Mouse (Mus musculus) forebrain, postnatal 0 days (tissue): ENCODE measurements around the gene Taok2. TPM values are rescaled to one million over a fixed set of nuclear protein-coding genes. Genes with fewer than 3 reads are reported as not detected.
A peak's percentile ranks its signal among the peaks of the same experiment; 100 is the strongest.

Source experiments
- ATAC-seq: fragments of 200-750 bp; cut with Nextera tagmentation; 2 replicates; pipeline ENCODE4 v1.8.0; 2017; ENCODE audit warnings: mild to moderate bottlenecking, moderate library complexity
- DNase-seq: peaks from one replicate; pipeline ENCODE4 v3.0.0-alpha.2; 2015
- H3K27ac ChIP-seq: fragments of 300-500 bp; sonication (generic); 2 replicates; pipeline ENCODE4 v1.5.1; 2014; ENCODE audit warnings: low read depth, mild to moderate bottlenecking, antibody characterized with exemption, low read length, moderate library complexity, mixed read lengths
- H3K27me3 ChIP-seq: fragments of 300-500 bp; sonication (generic); 2 replicates; pipeline ENCODE4 v1.6.1; 2014; ENCODE audit warnings: mild to moderate bottlenecking, low read length, mixed read lengths; ENCODE audit not compliant: insufficient read depth
- H3K36me3 ChIP-seq: fragments of 300-500 bp; sonication (generic); 2 replicates; pipeline ENCODE4 v1.6.1; 2014; ENCODE audit warnings: mild to moderate bottlenecking, moderate library complexity; ENCODE audit not compliant: insufficient read depth
- H3K4me1 ChIP-seq: fragments of 300-500 bp; sonication (generic); 2 replicates; pipeline ENCODE4 v1.6.1; 2014; ENCODE audit warnings: antibody characterized with exemption; ENCODE audit not compliant: insufficient read depth
- H3K4me2 ChIP-seq: fragments of 300-500 bp; sonication (generic); 2 replicates; pipeline ENCODE4 v1.6.1; 2014; ENCODE audit warnings: low read depth, mild to moderate bottlenecking, moderate library complexity
- H3K4me3 ChIP-seq: fragments of 300-500 bp; sonication (generic); 2 replicates; pipeline ENCODE4 v1.5.1; 2014; ENCODE audit warnings: low read depth, low read length, mixed read lengths
- H3K9ac ChIP-seq: fragments of 300-500 bp; sonication (generic); 2 replicates; pipeline ENCODE4 v1.6.1; 2014; ENCODE audit warnings: mild to moderate bottlenecking
- H3K9me3 ChIP-seq: fragments of 300-500 bp; sonication (generic); 2 replicates; pipeline ENCODE4 v1.6.1; 2016; ENCODE audit warnings: low read length
- CTCF ChIP-seq: sonication (generic); IDR thresholded peaks from 2 replicates; pipeline ENCODE4 v1.5.1; 2016; ENCODE audit warnings: antibody characterized with exemption, control low read depth, low read depth
- WGBS: fragments of 180-500 bp; shearing (Covaris S2); extraction: QIAGEN DNeasy Blood & Tissue Kit; methylation state at CpG from one replicate; pipeline ENCODE4 v1.1.7; 2014; 5-methylcytosine and 5-hydroxymethylcytosine counted together
- polyA plus RNA-seq: library from polyadenylated mRNA; unstranded; fragments of >200 nt; fragmentation: Nextera tagmentation; extraction: Ambion mirVana; gene quantifications from 2 replicates; pipeline ENCODE4 v1.2.1, GENCODE M21; 2015
- total RNA-seq: library from RNA; depleted of rRNA; stranded (reverse); fragments of >200 nt; gene quantifications from 2 replicates; pipeline ENCODE4 v1.2.3, GENCODE M21; 2014

The Taok2 gene
- total and polyA plus RNA-seq, 2 experiments from 2014 or later = 42.6 to 110 TPM

DNA sequence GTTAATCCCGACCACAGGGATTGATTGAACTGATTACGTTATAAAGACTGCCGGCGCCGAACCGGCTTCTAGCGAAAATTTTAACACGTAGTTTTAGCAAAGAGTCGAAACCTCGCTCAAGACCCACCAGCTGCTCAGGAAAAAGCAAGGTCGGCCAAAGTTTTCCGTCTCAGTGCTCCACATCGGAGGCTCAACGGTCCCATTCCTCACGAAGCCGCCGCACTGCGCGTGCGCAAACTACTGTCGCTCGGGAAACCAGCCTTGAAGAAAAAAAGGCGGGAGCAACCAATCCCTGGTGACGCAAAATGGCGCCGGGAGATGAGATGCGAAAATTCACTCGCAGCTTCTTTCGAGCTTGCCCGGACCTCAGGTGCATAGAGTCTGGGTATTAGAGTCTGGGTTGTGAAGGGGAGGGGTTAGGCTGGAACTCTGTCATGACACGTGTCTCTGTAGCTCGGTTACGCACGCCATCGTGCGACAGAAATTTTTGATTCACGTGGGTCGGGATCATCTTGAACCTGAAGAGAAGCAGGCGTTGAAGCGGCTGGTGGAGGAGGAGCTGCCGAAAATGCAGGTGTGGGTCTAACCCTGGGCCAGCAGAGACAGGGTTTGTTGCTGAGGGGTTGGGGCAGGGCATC is 22.2 kb downstream of the Taok2 start, which contains the start of gene Ino80e:
Gene Ino80e (minus strand): TSS at position 231 of the 638 bp plus-strand sequence.
- TF ChIP-seq CTCF = peak; percentile 33; the same call in 1 of the 2 replicates
- Histone ChIP-seq H3K27me3 (no peaks in the 10 kb centered on the region), H3K9ac (peak within 1 kb of the TSS; percentile 56), H3K4me2 (peak within 1 kb of the TSS; percentile 81), H3K27ac (peak within 1 kb of the TSS; percentile 86), H3K4me1 (peaks cover 15% of the 10 kb centered on the region; the same call in 1 of the 2 replicates), H3K36me3 (peaks cover 56% of the 10 kb centered on the region), H3K9me3 (no peaks in the 10 kb centered on the region), H3K4me3 (peak within 1 kb of the TSS; percentile 69)
- under 1% methylated on average over 41 of the region's 41 CpGs for WGBS
- peak; percentile 98 for DNase-seq
- peak; percentile 87 for ATAC-seq

DNA sequence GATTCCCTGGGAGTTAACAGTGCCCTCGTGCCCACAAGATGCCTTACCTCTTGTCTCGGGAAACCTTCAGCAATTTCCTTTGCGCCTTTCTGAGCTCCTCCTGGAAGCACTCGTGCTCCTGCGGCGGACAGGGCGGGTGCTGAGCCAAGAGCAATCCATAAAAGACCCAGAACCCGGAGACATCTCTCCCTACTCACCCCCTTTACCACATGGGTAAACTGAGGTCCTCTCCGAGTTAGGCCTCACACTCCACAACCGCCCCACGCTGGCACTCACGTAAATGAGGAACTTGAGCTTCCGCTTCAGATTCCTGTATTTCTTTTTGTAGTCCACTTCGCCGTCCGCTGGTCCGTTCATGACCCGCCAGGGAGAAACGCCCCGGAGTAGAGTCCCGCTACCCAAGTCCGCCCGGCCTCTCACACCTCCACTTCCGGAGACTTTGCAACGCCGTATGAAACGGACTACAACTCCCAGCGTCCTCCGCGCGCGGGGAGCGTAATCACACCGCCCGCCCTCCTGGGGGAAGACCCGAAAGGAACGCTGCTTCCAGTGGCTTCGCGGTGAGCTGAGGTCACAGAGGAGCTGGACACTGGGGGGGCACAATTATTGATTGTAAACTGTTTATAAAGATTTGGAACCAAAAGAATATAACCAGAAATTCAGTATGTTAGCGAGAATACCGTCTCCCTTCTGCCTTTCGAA is 22.9 kb downstream of the Taok2 start, which contains the start of gene Hirip3:
Gene Hirip3 (plus strand): TSS at position 544 of the 702 bp plus-strand sequence.
- ATAC-seq (peak; percentile 94), DNase-seq (peak; percentile 94)
- Histone ChIP-seq H3K27ac (peak within 1 kb of the TSS; percentile 86), H3K36me3 (peaks cover 56% of the 10 kb centered on the region), H3K4me3 (peak within 1 kb of the TSS; percentile 69), H3K27me3 (no peaks in the 10 kb centered on the region), H3K4me2 (peak within 1 kb of the TSS; percentile 81), H3K9ac (peak within 1 kb of the TSS; percentile 56), H3K4me1 (peaks cover 15% of the 10 kb centered on the region; the same call in 1 of the 2 replicates), H3K9me3 (no peaks in the 10 kb centered on the region)
- 2% methylated on average over 42 of the region's 42 CpGs for WGBS
- no peak; the same call in 1 of the 2 replicates for TF ChIP-seq CTCF

DNA sequence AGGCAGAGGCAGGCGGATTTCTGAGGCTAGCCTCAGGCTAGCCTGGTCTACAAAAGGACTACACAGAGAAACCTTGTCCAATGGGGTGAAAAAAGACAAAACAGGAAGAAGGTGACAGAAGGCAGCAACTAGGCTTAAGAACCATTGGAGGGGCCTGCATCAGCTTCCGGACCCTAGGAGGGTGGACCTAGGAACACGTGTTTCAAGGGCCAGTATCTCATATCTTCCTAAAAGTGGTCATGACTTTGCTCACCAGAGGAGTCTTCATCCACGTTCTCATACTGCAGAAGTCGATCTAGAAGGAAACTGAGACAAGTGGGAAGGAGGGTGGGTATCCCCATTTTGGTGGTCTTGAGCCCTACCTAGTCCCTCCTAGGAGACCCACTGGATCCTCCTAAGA is 23.5 kb downstream of the Taok2 start:
- Histone ChIP-seq H3K9ac (peak overlapping the region; percentile 56), H3K4me1 (peaks cover 15% of the 10 kb centered on the region; the same call in 1 of the 2 replicates), H3K27me3 (no peaks in the 10 kb centered on the region), H3K9me3 (no peaks in the 10 kb centered on the region), H3K4me2 (peak overlapping the region; percentile 81), H3K4me3 (peak overlapping the region; percentile 69), H3K36me3 (peaks cover 54% of the 10 kb centered on the region), H3K27ac (no peak overlapping the region)
- DNase-seq (no peak), ATAC-seq (no peak)
- WGBS = 73% methylated on average over 5 of the region's 5 CpGs
- no peak for TF ChIP-seq CTCF

DNA sequence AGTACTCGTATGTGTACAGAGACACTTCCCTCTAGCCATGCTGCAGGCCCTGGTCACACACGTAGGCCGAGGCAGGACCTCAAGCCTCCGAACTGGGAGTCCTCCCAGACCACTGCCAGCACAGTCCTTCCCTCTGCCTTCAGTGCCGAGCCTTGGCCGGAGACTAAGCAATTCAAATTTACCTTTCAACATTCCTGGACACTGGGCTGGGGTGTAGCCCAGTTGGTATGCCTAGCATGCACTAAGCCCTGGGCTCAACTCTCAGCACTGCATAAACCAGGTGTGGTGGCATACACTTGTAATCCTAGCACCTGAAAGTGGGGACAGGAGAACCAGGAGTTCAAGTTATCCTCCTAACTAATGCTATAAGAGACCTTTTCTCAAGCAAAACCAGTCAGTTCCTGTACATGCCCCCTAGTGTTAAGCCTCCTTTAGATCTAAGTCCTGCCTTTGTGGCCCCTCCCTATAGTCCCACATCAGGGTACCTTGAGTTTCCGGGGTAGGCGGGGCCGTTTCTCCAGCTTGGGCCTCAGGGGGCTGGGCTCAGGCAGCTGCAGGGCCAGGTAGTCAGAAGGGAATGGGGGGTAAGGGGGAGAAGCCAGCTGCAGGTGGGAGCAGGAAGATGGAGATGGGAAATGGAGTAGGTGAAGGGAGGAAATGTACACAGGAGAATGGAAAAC is 27.6 kb downstream of the Taok2 start:
- no peaks in the 10 kb centered on the region for H3K9me3 ChIP-seq

DNA sequence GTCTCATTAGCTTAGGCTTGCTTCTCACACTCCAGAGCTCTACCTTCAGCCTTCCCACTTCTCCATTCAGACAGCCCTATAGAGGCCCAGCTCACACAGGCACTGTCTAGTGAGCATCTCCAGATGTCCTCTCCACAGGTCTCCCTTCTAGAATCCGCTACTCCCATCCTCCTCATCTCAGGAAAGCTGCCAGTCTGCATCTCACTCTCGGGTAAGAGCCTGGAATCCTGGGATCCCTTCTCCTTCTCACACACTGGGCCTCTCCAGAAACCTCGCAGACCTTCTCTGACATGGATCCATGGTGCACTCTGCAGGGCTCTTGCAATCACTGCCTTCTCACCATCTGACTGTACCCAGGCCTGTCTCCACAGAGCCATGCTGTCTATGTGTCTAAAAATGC is 28.9 kb downstream of the Taok2 start:
- Histone ChIP-seq H3K27ac (no peak overlapping the region), H3K9ac (no peak overlapping the region), H3K4me3 (no peak overlapping the region), H3K36me3 (peaks cover 65% of the 10 kb centered on the region), H3K4me2 (no peak overlapping the region), H3K4me1 (no peaks in the 10 kb centered on the region), H3K9me3 (no peaks in the 10 kb centered on the region), H3K27me3 (no peaks in the 10 kb centered on the region)
- ATAC-seq = no peak
- TF ChIP-seq CTCF = no peak
- 71% methylated on average over 3 of the region's 3 CpGs for WGBS
- no peak for DNase-seq

More for the DNA sequence above, 27.6 kb downstream of the Taok2 start:
- no peak overlapping the region for H3K4me2 ChIP-seq
- H3K27ac ChIP-seq = no peak overlapping the region
- WGBS = 74% methylated on average over 9 of the region's 9 CpGs
- no peak for ATAC-seq
- H3K9ac ChIP-seq = no peak overlapping the region
- H3K36me3 ChIP-seq = peaks cover 58% of the 10 kb centered on the region
- 0 out of 2 replicates have a peak, but pooled peaks cover 7% of the 10 kb centered on the region for H3K4me1 ChIP-seq
- DNase-seq = no peak
- H3K27me3 ChIP-seq = no peaks in the 10 kb centered on the region
- H3K4me3 ChIP-seq = no peak overlapping the region
- TF ChIP-seq CTCF = no peak

DNA sequence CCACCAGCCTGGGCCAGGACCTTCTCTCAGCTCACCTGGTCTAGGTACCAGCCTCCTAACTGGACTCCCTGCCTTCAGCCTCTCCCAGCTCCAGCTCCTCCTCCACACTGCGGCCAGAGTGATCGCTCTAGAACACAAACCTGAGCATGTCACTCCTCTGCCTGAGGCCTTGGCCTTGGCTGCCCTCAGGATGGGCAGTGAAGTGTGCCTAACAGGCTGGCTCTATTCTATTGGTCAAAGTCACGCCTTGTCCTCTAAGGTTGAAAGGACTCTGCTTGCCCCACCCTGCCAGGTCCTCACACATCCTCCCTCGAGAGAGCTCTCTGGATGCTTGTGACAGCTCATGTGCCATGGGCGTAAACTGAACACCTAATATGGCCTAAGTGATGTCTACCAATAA is 31.0 kb downstream of the Taok2 start:
- H3K4me3 ChIP-seq = no peak overlapping the region
- TF ChIP-seq CTCF = no peak
- peaks cover 53% of the 10 kb centered on the region for H3K36me3 ChIP-seq
- H3K27me3 ChIP-seq = no peaks in the 10 kb centered on the region
- ATAC-seq (no peak), DNase-seq (no peak)
- H3K27ac ChIP-seq = no peak overlapping the region
- H3K9me3 ChIP-seq = no peaks in the 10 kb centered on the region
- no peak overlapping the region for H3K4me2 ChIP-seq
- 0 out of 2 replicates have a peak, but pooled peaks cover 3% of the 10 kb centered on the region for H3K4me1 ChIP-seq
- 84% methylated on average over 5 of the region's 5 CpGs for WGBS
- H3K9ac ChIP-seq = no peak overlapping the region
